Mouse (Mus musculus): Measurements from ENCODE around the gene Gm1123.
A peak's percentile ranks its signal among the peaks of the same experiment; 100 is the strongest.

Gene Gm1123

DNA sequence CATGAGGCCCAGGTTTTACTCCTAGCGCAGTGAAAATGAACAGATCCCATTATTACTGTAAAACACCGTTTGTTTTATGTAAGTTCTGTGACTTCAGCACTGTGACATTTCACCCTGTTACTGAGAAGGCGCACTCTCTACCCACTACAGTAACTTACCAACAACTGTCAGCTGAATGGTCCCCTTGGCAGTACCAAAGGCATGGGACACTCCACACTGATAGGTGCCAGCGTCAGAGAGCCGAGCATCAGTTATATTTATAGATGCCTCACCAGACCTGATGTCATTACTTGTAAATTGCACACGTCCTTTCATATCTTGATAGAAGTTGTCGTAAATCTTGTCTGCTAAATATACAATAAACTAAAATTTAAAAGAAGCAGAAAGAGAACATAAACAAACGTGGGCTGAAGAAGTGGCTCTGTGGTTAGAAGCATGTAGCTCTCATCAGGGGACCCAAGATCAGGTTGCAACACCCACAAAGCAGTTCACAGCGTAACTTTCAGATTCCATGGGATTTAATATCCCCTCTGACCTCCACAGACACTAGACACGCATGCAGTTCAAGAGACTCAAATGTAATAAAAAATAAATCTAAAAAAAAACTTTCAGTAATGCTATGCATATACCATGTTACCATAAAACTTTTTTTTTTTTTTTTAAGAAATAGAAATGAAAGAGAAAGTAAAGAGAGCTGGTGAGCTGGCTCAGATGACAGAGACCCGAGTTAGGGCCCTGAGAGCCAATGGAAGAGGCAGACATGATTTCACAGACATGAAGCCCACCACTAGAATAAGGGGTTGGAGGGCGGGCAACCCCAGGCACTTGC is 26.2 kb downstream of the Gm1123 start:
- DNase-seq (ENCODE audit: low read depth, low spot score): no peak

DNA sequence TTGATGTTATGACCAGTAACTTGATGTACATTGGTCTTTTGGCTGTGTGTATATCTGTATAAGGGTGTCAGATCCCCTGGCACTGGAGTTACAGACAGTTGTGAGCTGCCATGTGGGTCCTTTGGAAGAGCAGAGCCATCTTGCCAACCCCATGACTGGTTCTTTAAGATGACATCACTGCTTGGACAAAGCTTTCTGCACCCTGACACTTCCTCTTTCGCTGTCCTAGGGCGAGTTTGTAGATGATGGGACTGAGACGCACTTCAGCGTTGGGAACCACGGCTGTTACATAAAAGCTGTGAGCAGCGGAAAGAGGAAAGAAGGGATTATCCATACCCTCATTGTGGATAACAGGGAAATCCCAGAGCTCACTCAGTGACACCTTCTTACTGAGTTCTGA is 34.2 kb downstream of the Gm1123 start:
- no peak for DNase-seq (ENCODE audit: low read depth, low spot score)

DNA sequence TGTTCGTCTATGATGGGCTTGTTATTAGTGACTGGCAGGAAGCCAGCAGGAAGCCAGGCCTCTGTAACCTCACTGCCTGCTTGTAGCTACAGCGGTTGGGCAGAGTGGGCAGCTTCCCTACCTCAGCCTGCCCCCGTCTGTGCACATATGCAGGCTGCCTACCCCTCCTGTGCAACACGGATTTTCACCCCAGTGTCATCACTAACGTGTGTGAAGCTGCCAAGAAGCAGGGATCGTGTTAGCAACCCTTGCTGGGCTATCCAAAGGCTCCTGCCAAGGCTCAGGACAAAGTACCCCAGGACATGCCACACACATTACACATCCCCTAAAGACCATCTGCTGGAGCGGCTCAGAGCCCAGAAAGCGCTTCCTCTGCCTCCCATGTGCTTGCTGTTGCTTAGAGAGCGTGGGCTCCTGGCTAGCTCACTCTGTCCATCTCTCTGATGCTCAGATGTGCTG is 35.6 kb downstream of the Gm1123 start:
- peak; percentile 39 for DNase-seq (ENCODE audit: low read depth, low spot score)

DNA sequence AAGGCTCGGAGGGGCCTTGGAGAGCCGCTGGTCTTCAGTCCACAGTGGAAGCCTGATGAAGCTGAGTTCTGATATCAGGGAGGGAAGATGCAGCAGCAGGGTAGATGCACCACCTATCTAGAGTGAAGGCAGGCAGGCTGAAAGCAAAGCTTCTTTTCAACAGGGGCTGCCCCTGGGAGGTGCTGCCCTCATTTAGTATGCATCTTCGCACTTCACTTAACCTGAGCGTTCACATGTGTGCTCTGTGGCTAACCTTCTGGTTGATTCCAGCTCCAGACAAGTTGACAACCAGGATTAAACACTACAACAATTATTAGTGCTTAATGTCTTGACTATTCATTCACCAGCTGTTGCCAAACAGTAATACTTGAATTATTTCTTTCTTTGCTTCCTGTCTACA is 41.4 kb downstream of the Gm1123 start:
- DNase-seq (ENCODE audit: low read depth, low spot score): no peak

DNA sequence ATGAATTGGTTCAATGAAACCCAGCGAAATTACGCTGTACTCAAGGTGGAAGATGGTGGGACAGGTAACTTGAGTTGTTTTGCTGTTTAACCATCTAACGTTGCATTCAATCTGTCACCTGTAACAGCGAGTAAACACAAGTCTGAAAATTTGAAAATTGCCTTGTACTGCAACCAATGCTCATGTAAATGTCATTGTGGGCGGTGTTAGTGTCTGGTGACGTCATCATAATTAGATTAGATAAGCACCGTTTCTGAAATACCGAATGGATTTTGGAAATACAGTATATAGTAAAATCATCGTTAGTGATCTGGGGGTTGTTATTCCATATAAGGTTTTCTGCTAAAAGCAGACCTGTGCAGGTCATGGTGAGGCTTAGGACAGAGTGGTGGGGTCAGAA is 48.4 kb downstream of the Gm1123 start:
- no peak for DNase-seq (ENCODE audit: low read depth, low spot score)

DNA sequence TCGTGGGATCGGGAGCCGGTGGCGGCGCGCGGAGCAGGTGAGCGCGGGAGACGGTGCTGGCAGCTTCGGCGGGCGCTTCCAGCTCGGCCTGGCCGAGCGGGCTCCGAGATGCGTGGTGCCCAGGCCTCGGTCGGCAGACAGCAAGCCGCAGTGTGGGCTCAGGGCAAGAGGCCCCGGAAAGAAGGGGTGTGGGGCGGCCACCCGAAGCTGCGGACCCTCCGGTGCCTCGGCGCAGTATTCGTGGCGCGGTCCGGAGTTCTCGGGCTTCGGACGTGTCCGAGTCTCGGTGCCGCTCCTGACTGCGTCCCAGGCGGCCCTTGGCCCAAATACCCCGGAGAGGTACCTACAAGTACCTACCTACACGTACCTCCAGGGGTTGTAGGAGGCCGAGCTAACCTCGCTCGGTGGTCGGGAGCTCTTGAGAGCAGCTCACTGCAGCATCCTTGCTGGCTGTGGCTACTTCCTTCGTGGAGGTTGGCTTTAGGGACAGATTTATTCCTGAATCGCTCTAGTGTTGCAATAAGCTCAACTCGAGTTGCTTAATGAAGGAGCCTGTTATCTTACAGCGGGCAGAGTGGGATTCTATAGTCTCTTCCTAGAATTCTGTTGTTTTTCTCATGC is 48.9 kb downstream of the Gm1123 start:
- no peak for DNase-seq (ENCODE audit: low read depth, low spot score)

DNA sequence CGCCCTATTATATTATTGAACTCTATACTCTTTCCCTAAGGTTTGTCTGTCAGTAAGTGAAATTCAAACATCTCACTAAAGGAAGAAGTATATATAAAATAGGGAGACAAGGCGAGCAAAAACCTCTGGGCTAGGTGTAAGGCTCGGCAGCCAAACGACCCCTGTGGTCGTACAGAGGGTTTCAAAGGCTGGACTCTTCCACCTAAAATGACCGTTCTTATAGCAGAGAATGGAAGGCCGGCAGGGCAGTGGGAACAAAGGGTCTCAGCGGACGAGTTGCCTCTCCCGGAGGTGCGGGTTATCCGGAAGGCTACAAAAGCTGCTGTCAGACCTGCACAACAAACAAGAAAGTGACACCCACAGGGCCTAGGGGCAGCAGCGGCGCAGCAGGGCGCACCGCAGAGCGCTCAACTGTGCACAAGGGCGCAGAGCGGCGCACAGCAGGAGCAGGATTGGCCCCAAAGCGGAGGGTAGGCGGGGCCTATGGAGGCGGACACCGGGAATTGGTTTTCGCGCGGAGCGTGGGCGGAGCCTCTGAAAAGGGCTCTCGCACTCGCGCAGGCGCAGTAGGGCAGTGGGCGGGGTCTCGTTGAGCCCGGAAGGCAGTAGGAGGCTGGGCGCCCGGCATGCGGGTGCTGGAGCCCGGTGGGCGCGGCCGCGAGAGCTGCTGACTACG is 49.6 kb downstream of the Gm1123 start, which contains the start of gene Faim:
Faim (plus strand) TSS at position 574 of the 676 bp plus-strand sequence.
- DNase-seq (ENCODE audit: low read depth, low spot score): peak; percentile 96

DNA sequence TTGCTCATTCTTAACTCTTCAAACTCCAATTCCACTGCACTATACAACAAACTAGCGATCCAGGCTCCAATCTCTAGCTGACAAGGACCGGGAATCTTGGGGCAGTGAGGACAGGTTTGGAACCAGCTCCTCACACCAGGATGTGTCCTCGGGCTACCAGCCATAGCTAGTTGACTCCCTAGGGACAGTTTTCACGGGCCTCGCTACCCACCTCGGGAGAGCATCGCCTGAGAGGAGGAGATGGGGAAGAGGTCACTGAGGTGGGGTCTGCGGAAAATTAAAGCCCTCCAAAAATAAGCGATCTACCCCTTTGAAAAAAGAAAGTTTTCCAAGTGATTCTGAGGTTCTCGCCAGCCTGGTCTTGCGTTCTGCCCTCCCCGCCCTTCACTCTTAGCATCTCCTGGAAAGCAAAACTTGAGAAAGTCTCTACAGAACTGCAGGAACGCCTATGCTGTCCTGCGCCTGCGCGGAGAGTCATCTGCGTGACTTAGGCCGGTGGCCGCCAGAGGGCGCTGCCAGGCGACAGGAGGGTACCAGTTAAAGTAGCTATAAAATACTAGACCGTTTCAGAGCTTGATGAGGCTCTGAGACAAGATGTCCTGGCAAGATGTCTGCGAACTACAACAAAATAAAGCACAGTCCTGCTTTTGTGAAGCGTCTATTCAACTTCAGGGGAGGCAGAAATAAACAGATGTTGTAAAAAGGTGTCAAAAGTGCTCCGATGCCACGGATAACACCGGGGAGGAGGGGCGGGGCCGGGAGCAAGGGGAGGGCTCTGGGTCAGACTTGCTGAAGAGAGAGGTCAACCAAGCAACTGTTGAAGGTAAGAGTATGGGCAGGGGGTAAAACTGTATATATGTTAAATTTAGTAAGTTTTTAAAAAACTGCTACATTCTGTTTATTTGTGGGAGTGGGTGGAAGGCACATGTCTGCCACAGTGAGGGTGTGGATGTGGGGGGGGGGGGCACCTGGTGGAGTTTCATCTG is 55.8 kb downstream of the Gm1123 start:
- peak; percentile 51 for DNase-seq (ENCODE audit: low read depth, low spot score)

DNA sequence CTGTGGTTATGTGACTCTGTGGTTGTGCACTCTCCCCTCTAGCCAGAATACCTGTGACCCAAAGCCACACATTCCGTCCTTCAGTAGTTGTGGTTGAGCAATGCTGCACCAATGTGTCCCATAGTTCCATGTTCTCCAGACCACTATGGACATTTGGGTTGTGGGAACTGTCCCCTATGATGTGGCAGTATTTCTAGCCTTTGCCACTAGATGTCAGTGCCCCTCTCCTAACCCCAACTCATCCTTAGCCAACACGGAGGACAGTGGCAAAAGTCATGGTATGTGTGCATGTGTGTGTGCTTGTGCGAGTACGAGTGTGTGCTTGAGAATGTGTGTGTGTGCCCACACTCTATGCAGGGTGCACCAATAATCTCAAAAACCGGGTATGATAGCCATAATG is 59.0 kb downstream of the Gm1123 start:
- no peak for DNase-seq (ENCODE audit: low read depth, low spot score)

DNA sequence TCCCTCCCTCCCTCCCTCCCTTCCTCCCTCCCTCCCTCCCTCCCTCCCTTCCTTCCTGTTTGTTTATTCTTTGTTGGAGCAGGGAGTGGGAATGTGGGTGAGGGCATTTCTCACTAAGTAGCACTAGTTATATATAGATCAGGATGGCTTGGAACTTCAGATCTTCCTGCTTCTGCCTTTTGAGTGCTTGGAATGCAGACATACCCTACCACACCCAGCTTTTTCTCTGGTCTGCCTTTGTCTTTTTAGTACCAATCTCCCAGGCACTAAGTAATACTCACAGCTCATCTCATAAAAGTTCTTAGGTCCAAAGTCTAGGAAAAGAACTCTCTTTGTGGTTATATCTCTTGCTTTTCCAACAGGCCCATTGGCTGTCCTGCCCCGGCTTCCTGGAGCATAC is 59.4 kb downstream of the Gm1123 start:
- no peak for DNase-seq (ENCODE audit: low read depth, low spot score)

DNA sequence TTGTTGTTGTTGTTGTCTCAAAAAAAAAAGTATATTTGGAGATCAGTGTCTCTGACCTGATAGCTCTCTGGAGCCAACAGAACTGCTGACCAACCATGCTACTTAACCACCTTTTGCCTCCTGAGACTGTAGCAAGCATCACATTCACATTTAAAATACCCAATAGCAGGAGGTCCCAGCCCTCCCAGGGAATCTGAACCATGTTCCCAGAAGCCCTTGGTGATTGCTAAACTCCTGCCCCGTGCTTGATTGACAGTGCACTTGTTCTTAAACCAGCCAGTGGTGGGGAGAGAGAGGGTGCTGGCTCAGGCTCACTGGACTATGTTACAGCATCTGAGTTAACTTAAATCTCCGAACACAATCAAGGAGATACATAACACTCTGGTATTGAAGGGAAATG is 60.6 kb downstream of the Gm1123 start:
- no peak for DNase-seq (ENCODE audit: low read depth, low spot score)

DNA sequence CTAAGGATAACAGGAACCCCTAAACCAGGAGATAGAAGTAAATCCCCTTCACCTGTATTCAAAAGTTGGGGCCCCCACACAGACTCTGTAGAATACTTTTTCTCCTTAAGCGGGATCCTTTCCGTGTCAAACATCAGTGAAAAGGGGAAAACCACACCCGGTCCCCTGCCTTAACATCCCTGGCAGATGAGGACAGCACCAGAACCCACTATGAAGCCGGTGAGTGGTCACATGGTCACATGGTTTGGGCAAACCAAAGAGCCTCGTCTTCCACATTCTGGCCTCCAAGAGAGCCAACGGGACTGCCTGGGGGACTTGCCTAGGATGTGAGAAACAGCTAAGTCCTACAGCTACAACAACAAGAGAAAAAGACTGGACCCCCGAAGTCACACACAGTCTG is 62.0 kb downstream of the Gm1123 start:
- no peak for DNase-seq (ENCODE audit: low read depth, low spot score)

DNA sequence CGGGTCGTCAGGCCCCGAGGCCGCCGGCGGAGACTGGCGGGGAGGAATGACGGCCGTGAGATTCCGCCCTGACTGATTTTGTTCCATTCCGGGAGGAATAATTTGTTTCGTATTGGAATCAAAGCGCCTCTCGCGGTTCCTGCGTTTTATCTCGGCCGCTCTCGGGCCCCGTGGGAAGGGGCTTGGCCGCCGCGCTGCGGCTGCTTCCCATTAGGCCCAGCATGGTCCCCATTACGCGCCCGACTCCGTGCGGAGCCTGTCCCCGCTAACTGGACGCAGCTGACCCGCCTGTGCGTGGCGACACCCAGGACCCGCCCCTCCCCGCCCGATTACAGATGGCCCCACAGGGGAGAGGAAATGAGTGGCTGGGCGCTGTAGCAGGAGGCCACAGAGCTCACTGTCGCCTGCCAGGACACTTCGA is 62.4 kb downstream of the Gm1123 start:
- no peak for DNase-seq (ENCODE audit: low read depth, low spot score)

DNA sequence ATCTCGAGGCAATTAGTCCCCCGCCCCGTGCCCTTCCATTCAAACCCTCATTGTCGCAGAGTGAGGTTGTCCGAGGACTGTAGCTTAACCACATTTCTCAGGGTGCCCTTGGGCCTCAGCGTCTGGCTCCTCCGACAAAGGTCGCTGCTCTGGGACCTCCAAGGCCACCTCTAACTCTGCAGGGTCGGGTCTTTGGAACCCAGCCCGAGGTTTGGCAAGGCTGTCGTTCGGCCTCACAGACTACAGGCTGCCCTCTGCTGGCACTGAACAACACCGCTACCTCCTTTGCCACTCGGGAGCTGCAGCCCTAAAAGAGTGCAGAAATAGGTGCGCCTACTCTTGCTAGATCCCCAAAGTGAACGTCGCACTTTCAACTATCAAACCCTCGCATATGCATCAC is 70.4 kb downstream of the Gm1123 start:
- DNase-seq (ENCODE audit: low read depth, low spot score): no peak

DNA sequence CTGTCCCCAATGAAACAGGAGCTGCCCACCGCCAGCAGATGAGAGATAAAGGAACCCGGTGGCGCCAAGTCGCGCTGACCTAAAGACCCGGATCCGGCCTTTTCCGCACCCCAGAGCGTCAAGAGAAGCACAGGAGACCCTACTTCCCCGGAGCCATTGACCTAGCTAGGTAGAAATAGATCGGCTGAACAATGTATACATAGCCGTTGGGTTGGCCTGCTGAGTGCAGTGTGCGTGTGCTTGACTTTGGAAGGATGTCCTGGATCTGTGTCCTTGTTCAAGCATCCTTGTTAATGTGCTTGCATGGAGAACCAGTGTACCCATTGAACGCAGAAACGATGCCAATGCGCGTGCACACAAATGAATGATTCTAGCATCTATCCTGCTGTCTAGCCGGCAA is 71.9 kb downstream of the Gm1123 start:
- DNase-seq (ENCODE audit: low read depth, low spot score): no peak

DNA sequence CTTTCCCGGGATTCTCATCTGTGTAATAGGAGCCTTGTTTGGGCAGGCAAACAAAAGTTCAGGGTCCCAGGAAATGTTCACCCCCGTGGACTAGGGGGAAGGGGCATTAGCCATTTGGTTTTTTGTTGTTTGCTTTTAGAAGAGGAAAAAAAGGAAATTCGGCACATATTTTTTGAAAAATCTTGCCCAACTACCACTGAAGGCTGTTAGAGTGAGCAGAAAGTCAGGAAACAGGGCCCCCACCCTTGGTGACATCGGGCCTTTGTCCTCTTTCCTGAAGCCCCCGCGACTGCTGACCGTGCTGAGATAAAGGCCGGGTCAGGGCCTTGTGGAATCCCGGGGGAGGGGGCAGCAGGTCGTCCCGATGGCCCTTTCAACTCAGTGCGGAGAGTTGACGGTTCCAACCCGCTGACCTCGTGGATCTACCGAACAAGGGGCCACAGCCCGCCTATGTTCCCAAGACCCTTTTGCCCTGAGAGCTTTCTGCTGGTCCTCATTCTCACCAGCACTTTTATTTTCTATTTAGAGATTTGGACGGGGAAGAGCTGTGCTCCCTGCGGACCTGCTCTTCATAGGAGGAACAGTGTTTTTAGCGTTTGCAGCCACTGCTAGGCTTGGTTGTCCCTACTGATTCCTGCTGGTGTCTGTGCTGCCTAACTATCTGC is 72.9 kb downstream of the Gm1123 start:
- no peak for DNase-seq (ENCODE audit: low read depth, low spot score)

DNA sequence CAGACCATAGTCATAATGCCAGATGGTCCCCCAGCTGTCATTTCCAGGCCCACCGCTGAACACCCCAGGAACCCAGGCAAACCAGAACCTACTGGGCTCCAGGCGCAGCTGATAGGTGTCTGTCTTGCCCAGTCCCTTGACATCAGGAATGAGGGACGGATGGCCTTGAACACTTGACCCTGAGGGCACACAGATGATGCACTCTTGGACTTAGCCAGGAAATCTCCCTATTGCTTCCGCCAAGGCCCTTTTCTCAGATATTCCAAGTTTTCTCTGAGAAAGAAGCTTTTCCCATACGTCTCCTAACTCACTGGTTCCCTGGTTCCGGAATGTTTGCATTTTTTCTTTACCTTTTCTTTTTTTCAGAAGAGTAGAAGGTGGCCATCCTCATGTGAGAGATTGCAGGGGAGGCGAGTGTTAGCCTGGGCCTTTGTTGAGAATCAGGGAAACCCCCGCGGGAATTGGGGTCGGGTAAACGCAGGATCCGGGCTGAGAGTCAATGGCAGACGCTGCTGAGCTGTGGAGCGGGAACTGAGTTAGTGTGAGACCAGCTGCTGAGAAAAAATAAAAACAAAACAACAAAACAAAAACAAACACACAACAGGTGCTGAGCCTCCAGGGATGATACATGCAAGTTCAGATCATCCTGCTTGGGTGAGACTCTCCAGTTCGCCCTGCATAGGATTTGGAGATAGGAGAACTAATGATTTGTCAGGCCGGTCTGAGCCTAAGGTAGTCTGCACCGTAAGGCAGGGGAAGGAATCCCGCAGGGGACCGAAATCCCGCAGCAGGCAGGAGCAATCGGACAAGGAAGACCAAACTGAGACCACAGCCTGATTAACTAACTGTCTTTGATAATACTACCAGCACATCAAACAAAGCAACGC is 73.7 kb downstream of the Gm1123 start:
- DNase-seq (ENCODE audit: low read depth, low spot score): no peak

DNA sequence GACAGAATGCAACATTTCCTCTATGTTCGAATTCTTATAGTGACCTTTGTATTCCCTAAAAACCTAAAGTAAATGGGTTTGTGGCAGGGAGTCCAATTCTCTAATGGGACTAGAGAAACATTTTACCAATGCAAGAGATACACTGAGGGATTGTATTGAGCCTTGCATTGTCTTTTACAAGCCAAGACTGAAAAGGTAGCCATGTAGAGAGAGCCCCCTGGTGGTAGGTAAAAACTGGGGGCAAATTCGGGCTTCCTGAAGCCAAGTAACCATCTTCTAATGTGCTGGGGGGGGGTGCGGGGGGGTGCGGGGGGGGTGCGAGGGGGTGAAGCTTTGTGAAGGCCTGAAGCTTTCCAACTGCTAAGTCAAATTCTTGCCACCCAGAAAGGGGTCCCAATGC is 75.2 kb downstream of the Gm1123 start:
- DNase-seq (ENCODE audit: low read depth, low spot score): no peak

DNA sequence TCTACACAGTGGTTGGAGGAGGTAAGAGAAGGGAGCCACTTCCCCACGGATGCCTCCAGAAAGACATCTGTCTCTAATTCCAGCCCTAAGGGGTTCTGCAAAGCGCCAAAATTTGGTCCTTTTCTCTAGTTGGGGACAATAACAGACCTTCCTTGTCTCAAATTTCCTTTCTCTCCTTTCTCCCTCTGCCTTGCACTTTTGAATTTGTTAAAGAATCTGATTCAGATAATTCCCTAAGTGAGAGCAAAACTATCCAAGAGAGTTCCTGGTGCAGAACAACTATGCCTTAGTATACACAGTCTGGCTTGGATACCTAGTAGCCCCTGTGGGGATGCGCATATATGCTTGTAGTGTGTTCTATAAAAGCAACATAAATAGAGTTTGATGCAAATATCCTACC is 75.7 kb downstream of the Gm1123 start:
- no peak for DNase-seq (ENCODE audit: low read depth, low spot score)

DNA sequence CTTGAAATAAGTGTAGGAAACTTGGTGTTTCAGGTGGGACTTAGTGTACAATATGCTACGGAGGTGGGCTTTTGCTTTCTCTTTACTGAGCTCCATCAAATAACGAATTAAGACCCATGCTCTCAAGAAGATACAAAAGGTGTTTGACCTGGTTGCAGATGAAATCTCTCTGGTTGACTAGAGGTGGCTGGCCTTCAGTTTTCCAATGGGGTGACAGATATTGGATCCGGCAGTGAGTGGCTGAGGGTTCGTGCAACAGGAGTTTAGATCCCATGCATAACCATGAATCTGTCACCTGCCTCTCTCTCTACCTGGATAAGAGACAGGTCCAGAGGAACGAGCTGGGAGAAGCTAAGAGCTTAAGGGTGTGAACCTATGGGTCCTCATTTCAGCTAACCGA is 76.9 kb downstream of the Gm1123 start:
- DNase-seq (ENCODE audit: low read depth, low spot score): no peak

Measured in telencephalon, adult 2 months (tissue).